Mouse (Mus musculus) stomach, postnatal 0 days (tissue): ENCODE measurements around the gene Carns1.

Source experiments
- CTCF ChIP-seq: IDR thresholded peaks from 2 replicates; pipeline ENCODE4 v1.5.1; 2016; ENCODE audit warnings: antibody characterized with exemption, low read depth, mild to moderate bottlenecking, moderate library complexity
- EP300 ChIP-seq: optimal IDR thresholded peaks from 2 replicates; pipeline ENCODE3; 2016; ENCODE audit warnings: antibody characterized with exemption

- TF ChIP-seq EP300 (no peak), CTCF (no peak)
These were observed 21.9 kb upstream of the Carns1 start for GRCm38 (mm10) chr19:4197180-4197579.
